ENCODE assay signal across 21 mouse cellular contexts in the genomic region with DNA sequence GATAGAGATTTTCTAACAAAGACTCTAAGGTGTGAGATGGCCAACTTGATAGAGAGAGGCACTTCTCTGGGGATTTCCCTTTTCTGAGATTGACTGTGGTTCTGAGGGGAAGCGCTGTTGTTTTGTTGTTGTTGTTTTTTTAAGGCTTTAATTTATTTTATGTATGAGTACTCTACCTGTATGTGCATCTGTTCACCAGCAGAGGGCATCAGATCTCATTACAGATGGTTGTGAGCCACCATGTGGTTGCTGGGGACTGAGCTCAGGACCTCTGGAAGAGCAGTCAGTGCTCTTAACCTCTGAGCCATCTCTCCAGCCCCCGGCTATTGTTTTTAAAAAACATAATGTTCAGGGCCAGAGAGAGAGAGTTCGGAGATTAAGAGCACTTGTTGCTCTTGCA. TPM values are rescaled to one million over a fixed set of nuclear protein-coding genes. Genes with fewer than 3 reads are reported as not detected.
DNase-seq lines count a peak whose midpoint lies in the region; ATAC-seq and TF ChIP-seq lines count a peak whose summit lies in the region.
"Not testable (repeated sequence)": the region's sequence is repeated elsewhere in the genome, so short reads cannot be mapped to it uniquely, and the experiment has no call there.
"Had no signal": no experiment of that assay in that cellular context is flagged by ENCODE, and none has a peak within 500 bp of the region (broad histone marks: within the 10 kb centered on the region; RNA-seq: fewer than 3 reads in every experiment).

No protein-coding gene starts in this region.

- intact Hi-C loops in gastrocnemius, adult 2 months (cut with DNase I), result loop anchor here (10.0 kb wide), 2 partner anchors 79 to 169 kb away; no protein-coding TSS in a partner anchor
- intact Hi-C loops in left cerebral cortex, adult 2 months (cut with DNase I), result loop anchor here (10.0 kb wide), 2 partner anchors 79 to 229 kb away; no protein-coding TSS in a partner anchor

- H3K4me2 ChIP-seq in CH12.LX (ENCODE audit: insufficient read depth, low read depth, poor library complexity, severe bottlenecking); midbrain, postnatal 0 days (ENCODE audit: low read depth, low read length, poor library complexity, severe bottlenecking); stomach, postnatal 0 days (replicated peaks; ENCODE audit: low read depth): not testable (repeated sequence)

- H3K36me3 ChIP-seq in CH12.LX (replicated peaks in 1 of 2; ENCODE audit: control insufficient read depth in 1 of 2, insufficient read depth in 1 of 2, low read length in 1 of 2); midbrain, postnatal 0 days (ENCODE audit: insufficient read depth, low read length); stomach, postnatal 0 days (ENCODE audit: control insufficient read depth, insufficient read depth, low read length): not testable (repeated sequence)

- CTCF ChIA-PET in Patski (lab: Charles Lee), result interaction anchor here (0.9 to 2.7 kb wide), 7 partner anchors 11 to 99 kb away, joined by 3 to 21 read pairs (median 3); a partner anchor contains a TSS

- not testable (repeated sequence) for H3K9ac ChIP-seq in CH12.LX (ENCODE audit: insufficient read depth, low read depth); midbrain, postnatal 0 days (replicated peaks; ENCODE audit: low read length, poor library complexity, severe bottlenecking); stomach, postnatal 0 days (ENCODE audit: low read length)

- TF ChIP-seq EP300 in CH12.LX (IDR thresholded peaks at IDR 0.05; ENCODE audit: low read length); stomach, postnatal 0 days (optimal IDR thresholded peaks at IDR 0.05): not testable (repeated sequence)

- not testable (repeated sequence) for H3K27ac ChIP-seq in CH12.LX (ENCODE audit: insufficient read depth, low read depth); gastrocnemius, adult 2 months; left cerebral cortex, adult 2 months; midbrain, postnatal 0 days (ENCODE audit: low read depth, low read length); stomach, postnatal 0 days (replicated peaks)

- ATAC-seq in Patski; midbrain, postnatal 0 days (ENCODE audit: low FRiP score); stomach, postnatal 0 days (ENCODE audit: low FRiP score, low TSS enrichment): not testable (repeated sequence)

- H3K9me3 ChIP-seq in CH12.LX (replicated peaks; ENCODE audit: low read length); midbrain, postnatal 0 days (ENCODE audit: low read length); stomach, postnatal 0 days (ENCODE audit: control insufficient read depth, low read length): not testable (repeated sequence)

- H3K79me2 ChIP-seq in CH12.LX (replicated peaks; ENCODE audit: control insufficient read depth, extremely low read depth, insufficient read depth, poor library complexity, severe bottlenecking), result not testable (repeated sequence)

- not testable (repeated sequence) for TF ChIP-seq RAD21 in CH12.LX (IDR thresholded peaks at IDR 0.05; ENCODE audit: low read depth, low read length)

- WGBS in midbrain, postnatal 0 days, result 96% methylated on average over 3 of the region's 3 CpGs
- WGBS in stomach, postnatal 0 days, result 96% methylated on average over 3 of the region's 3 CpGs

- TF ChIP-seq CTCF in CH12.LX (conservative IDR thresholded peaks at IDR 0.05 in 1 of 2, IDR thresholded peaks at IDR 0.05 in 1 of 2; ENCODE audit: low read depth in 2 of 2, low read length in 2 of 2) (peak; percentile 26 to 64; a peak in 3 of 4 replicates), Patski (IDR thresholded peaks at IDR 0.05) (peak; percentile 62)
- peak; percentile 42 for TF ChIP-seq CTCF in gastrocnemius, adult 2 months (IDR thresholded peaks at IDR 0.05)
- TF ChIP-seq CTCF in left cerebral cortex, adult 2 months (IDR thresholded peaks at IDR 0.05), result peak; percentile 31
- TF ChIP-seq CTCF in midbrain, postnatal 0 days (IDR thresholded peaks at IDR 0.05), result peak; percentile 41
- peak; percentile 58 for TF ChIP-seq CTCF in stomach, postnatal 0 days (IDR thresholded peaks at IDR 0.05; ENCODE audit: low read depth)

- peaks cover 40% of the 10 kb centered on the region for H3K27me3 ChIP-seq in CH12.LX (replicated peaks)
- not testable (repeated sequence) for H3K27me3 ChIP-seq in Patski; stomach, postnatal 0 days (ENCODE audit: control insufficient read depth, insufficient read depth, low read length)
- H3K27me3 ChIP-seq in midbrain, postnatal 0 days (ENCODE audit: insufficient read depth, low read length), result peaks cover 39% of the 10 kb centered on the region

- not testable (repeated sequence) for H3K4me3 ChIP-seq in CH12.LX (replicated peaks in 1 of 3; ENCODE audit: low read depth in 2 of 3, low read length in 2 of 3, poor library complexity in 1 of 3); gastrocnemius, adult 2 months; left cerebral cortex, adult 2 months; midbrain, postnatal 0 days (ENCODE audit: low read depth, low read length); stomach, postnatal 0 days (ENCODE audit: low read depth, low read length)

- peaks cover 16 to 32% of the 10 kb centered on the region in 2 experiments for H3K4me1 ChIP-seq in CH12.LX (ENCODE audit: control insufficient read depth in 1 of 2, insufficient read depth in 2 of 2)
- H3K4me1 ChIP-seq in midbrain, postnatal 0 days (ENCODE audit: insufficient read depth, low read length); stomach, postnatal 0 days (replicated peaks; ENCODE audit: control insufficient read depth, insufficient read depth): not testable (repeated sequence)

- POLR2A ChIA-PET in Patski (lab: Charles Lee), result interaction anchor here (0.6 kb wide), 1 partner anchor 522 kb away, joined by 3 read pairs; no protein-coding TSS in a partner anchor

- not testable (repeated sequence) for TF ChIP-seq POLR2A in CH12.LX (IDR thresholded peaks at IDR 0.05; ENCODE audit: low read depth, low read length)

- dilution Hi-C loops in CH12.LX (cut with MboI; ENCODE audit: extremely low pct_ligation_motif_present, extremely low pct_unique_long_range_greater_than_20kb, low sequenced_read_pairs), result not testable (repeated sequence)

- DNase-seq in B cell, adult 2 months, result peak; percentile 8 to 13
- DNase-seq in CH12.LX (ENCODE audit: extremely low read depth); Patski (ENCODE audit: low read depth, low spot score); gastrocnemius, adult 2 months; left cerebral cortex, adult 2 months (ENCODE audit: extremely low spot score in 1 of 2, low spot score in 2 of 2); midbrain, postnatal 0 days (ENCODE audit: low spot score); stomach, postnatal 0 days (ENCODE audit: low spot score): not testable (repeated sequence)
- DNase-seq in induced T-regulatory cell, adult 2 months (ENCODE audit: low read depth), result peak; percentile 68

- in situ Hi-C loops in CH12.LX (cut with MboI; ENCODE audit: low pct_ligation_motif_present, low pct_unique_long_range_greater_than_20kb, low sequenced_read_pairs) (loop anchor here (10.0 to 25.0 kb wide), 4 partner anchors 49 to 577 kb away; a partner anchor contains a TSS), Patski (cut with MboI; ENCODE audit: low pct_unique_long_range_greater_than_20kb) (loop anchor here (10.0 kb wide), 1 partner anchor 99 kb away; no protein-coding TSS in a partner anchor)

TF ChIP-seq in CH12.LX, 34 proteins besides CTCF, POLR2A, EP300 and RAD21:
- TF ChIP-seq SMC3 (IDR thresholded peaks at IDR 0.05; ENCODE audit: low read depth, low read length), result 0 out of 2 replicates have a peak, but pooled peaks have one; percentile 29
- TF ChIP-seq MYC (IDR thresholded peaks at IDR 0.05; ENCODE audit: low read depth, low read length), result peak; percentile 60; the same call in 1 of the 2 replicates

RNA-seq across cellular contexts. Expression of a gene that starts 2.8 kb away (rescaled TPM):
- total RNA-seq in CH12.LX (2012; rRNA removed) (10.8 and 11.1 TPM in 2 replicates), CH12.LX (2014; rRNA removed) (7.8 and 8.0 TPM in 2 replicates)
- polyA plus RNA-seq in CH12.LX (2012; ENCODE audit: insufficient read length, low read depth) (9.8 and 11.7 TPM in 2 replicates), Patski (2021) (16.6 TPM)
- 1 to 10 TPM; 1.8 to 2.3 TPM for total RNA-seq in gastrocnemius, adult 2 months (2021)
- total RNA-seq in left cerebral cortex, adult 2 months (2021), result 10 to 100 TPM; 16.1 to 16.9 TPM
- 4.0 and 7.4 TPM in 2 replicates for total RNA-seq in midbrain, postnatal 0 days (2014; rRNA removed)
- polyA plus RNA-seq in midbrain, postnatal 0 days (2015; fragmentation: Nextera tagmentation; extraction: Ambion mirVana), result 3.6 and 5.0 TPM in 2 replicates
- 208 and 229 TPM in 2 replicates for polyA plus RNA-seq in stomach, postnatal 0 days (2015; fragmentation: Nextera tagmentation; extraction: Ambion mirVana)
- polyA plus RNA-seq: forebrain, embryonic 13.5 days had no signal

RNA-seq across cellular contexts. Expression of a gene that starts 25.9 kb away (rescaled TPM):
- total RNA-seq in CH12.LX (2012; rRNA removed), result 2.4 and 4.5 TPM in 2 replicates
- 0.90 and 1.5 TPM in 2 replicates for total RNA-seq in CH12.LX (2014; rRNA removed)
- 1.7 and 3.1 TPM in 2 replicates for polyA plus RNA-seq in CH12.LX (2012; ENCODE audit: insufficient read length, low read depth)
- polyA plus RNA-seq in Patski (2021), result 12.6 TPM
- 10 to 100 TPM; 28.6 to 48.7 TPM for total RNA-seq in gastrocnemius, adult 2 months (2021)
- total RNA-seq in left cerebral cortex, adult 2 months (2021), result 100 to 1,000 TPM in 1 of 2 experiments, 10 to 100 TPM in 1; 98.5 to 117 TPM
- total RNA-seq in midbrain, postnatal 0 days (2014; rRNA removed), result 67.6 and 102 TPM in 2 replicates
- polyA plus RNA-seq in midbrain, postnatal 0 days (2015; fragmentation: Nextera tagmentation; extraction: Ambion mirVana), result 26.1 and 27.8 TPM in 2 replicates
- 20.1 and 20.9 TPM in 2 replicates for polyA plus RNA-seq in stomach, postnatal 0 days (2015; fragmentation: Nextera tagmentation; extraction: Ambion mirVana)

RNA-seq across cellular contexts. Expression of a gene that starts 57.9 kb away (rescaled TPM):
- total RNA-seq in CH12.LX (2012; rRNA removed) (not detected in 2 replicates), CH12.LX (2014; rRNA removed) (not detected in 2 replicates)
- polyA plus RNA-seq in CH12.LX (2012; ENCODE audit: insufficient read length, low read depth) (not detected in 2 replicates), Patski (2021) (4.3 TPM)
- 1 to 10 TPM; 1.3 to 1.5 TPM for total RNA-seq in gastrocnemius, adult 2 months (2021)
- total RNA-seq in left cerebral cortex, adult 2 months (2021), result 1 to 10 TPM; 2.8 to 3.1 TPM
- total RNA-seq in midbrain, postnatal 0 days (2014; rRNA removed), result not detected in 2 replicates
- polyA plus RNA-seq in midbrain, postnatal 0 days (2015; fragmentation: Nextera tagmentation; extraction: Ambion mirVana), result not detected in 2 replicates
- polyA plus RNA-seq in stomach, postnatal 0 days (2015; fragmentation: Nextera tagmentation; extraction: Ambion mirVana), result 7.7 and 8.0 TPM in 2 replicates
- total RNA-seq: ES-E14; forebrain, postnatal 0 days; granulocyte monocyte progenitor cell, adult 5-6 weeks had no signal
- polyA plus RNA-seq: adrenal gland, adult 2 months; C2C12; embryonic facial prominence, embryonic 10.5 days; embryonic facial prominence, embryonic 14.5 days; forebrain, embryonic 13.5 days; forebrain, postnatal 0 days; heart, embryonic 13.5 days; hindbrain, embryonic 12.5 days; hindbrain, embryonic 16.5 days; intestine, embryonic 15.5 days; kidney, adult 2 months had no signal

Comparison
In these comparisons a context has a peak if more than half of its experiments do, and no peak if none do; other contexts are left out.
1. RNA of a gene that starts 25.9 kb away (total RNA-seq): 98.5 to 117 TPM in left cerebral cortex, adult 2 months, 67.6 to 102 TPM in midbrain, postnatal 0 days and 28.6 to 48.7 TPM in gastrocnemius, adult 2 months; 0.90 to 4.5 TPM in CH12.LX; every median in the first group is over 4 times any median in the second.
2. Peak in every context shown above with its lines, with median percentiles within 50 percentile points of each other: CTCF ChIP-seq.